Mouse (Mus musculus): Measurements from ENCODE around the gene Spop. TPM values are rescaled to one million over a fixed set of nuclear protein-coding genes. Genes with fewer than 3 reads are reported as not detected.

Spop gene
- total RNA-seq (2015; ENCODE audit: low replicate concordance): 57.3 and 75.5 TPM in 2 replicates
- 61.7 and 70.0 TPM in 2 replicates for total RNA-seq (2017; ENCODE audit: low replicate concordance)

- peak; percentile 86 for ATAC-seq (replicated peaks; ENCODE audit: low FRiP score, poor library complexity, severe bottlenecking)
Measured at GRCm38 (mm10) chr11:95413641-95414535, at the start of gene Spop. Gene Spop, plus strand, starts transcription at chr11:95414080.

GRCm38 (mm10) chr11:95364388-95364787, 49.5 kb upstream of the Spop start:
- ATAC-seq (replicated peaks; ENCODE audit: low FRiP score, poor library complexity, severe bottlenecking): no peak

GRCm38 (mm10) chr11:95365596-95365995, 48.3 kb upstream of the Spop start:
- ATAC-seq (replicated peaks; ENCODE audit: low FRiP score, poor library complexity, severe bottlenecking): no peak

- ATAC-seq (replicated peaks; ENCODE audit: low FRiP score, poor library complexity, severe bottlenecking): no peak
Measured at GRCm38 (mm10) chr11:95366280-95366897, 47.5 kb upstream of the Spop start.

- no peak for ATAC-seq (replicated peaks; ENCODE audit: low FRiP score, poor library complexity, severe bottlenecking)
Measured at GRCm38 (mm10) chr11:95367011-95367735, 46.7 kb upstream of the Spop start.

GRCm38 (mm10) chr11:95368231-95368823, 45.6 kb upstream of the Spop start:
- ATAC-seq (replicated peaks; ENCODE audit: low FRiP score, poor library complexity, severe bottlenecking): no peak

GRCm38 (mm10) chr11:95368871-95369270, 45.0 kb upstream of the Spop start:
- ATAC-seq (replicated peaks; ENCODE audit: low FRiP score, poor library complexity, severe bottlenecking): no peak

GRCm38 (mm10) chr11:95369964-95370890, 43.7 kb upstream of the Spop start:
- ATAC-seq (replicated peaks; ENCODE audit: low FRiP score, poor library complexity, severe bottlenecking): no peak

GRCm38 (mm10) chr11:95371182-95371581, 42.7 kb upstream of the Spop start:
- ATAC-seq (replicated peaks; ENCODE audit: low FRiP score, poor library complexity, severe bottlenecking): no peak

GRCm38 (mm10) chr11:95378926-95379325, 35.0 kb upstream of the Spop start:
- no peak for ATAC-seq (replicated peaks; ENCODE audit: low FRiP score, poor library complexity, severe bottlenecking)

- no peak for ATAC-seq (replicated peaks; ENCODE audit: low FRiP score, poor library complexity, severe bottlenecking)
Measured at GRCm38 (mm10) chr11:95379552-95379951, 34.3 kb upstream of the Spop start.

GRCm38 (mm10) chr11:95380711-95381110, 33.2 kb upstream of the Spop start:
- ATAC-seq (replicated peaks; ENCODE audit: low FRiP score, poor library complexity, severe bottlenecking): no peak

GRCm38 (mm10) chr11:95381146-95381545, 32.7 kb upstream of the Spop start:
- ATAC-seq (replicated peaks; ENCODE audit: low FRiP score, poor library complexity, severe bottlenecking): no peak

- no peak for ATAC-seq (replicated peaks; ENCODE audit: low FRiP score, poor library complexity, severe bottlenecking)
Measured at GRCm38 (mm10) chr11:95383331-95383986, 30.4 kb upstream of the Spop start.

GRCm38 (mm10) chr11:95384004-95384318, 29.9 kb upstream of the Spop start:
- ATAC-seq (replicated peaks; ENCODE audit: low FRiP score, poor library complexity, severe bottlenecking): no peak

- peak; percentile 86 for ATAC-seq (replicated peaks; ENCODE audit: low FRiP score, poor library complexity, severe bottlenecking)
Measured at GRCm38 (mm10) chr11:95384319-95384972, 29.4 kb upstream of the Spop start, which contains the start of gene Slc35b1. Gene Slc35b1, plus strand, starts transcription at chr11:95384692.

- no peak; the same call in none of the 2 replicates for ATAC-seq (replicated peaks; ENCODE audit: low FRiP score, poor library complexity, severe bottlenecking)
Measured at GRCm38 (mm10) chr11:95384973-95385320, 28.9 kb upstream of the Spop start.

GRCm38 (mm10) chr11:95387354-95387753, 26.5 kb upstream of the Spop start:
- no peak for ATAC-seq (replicated peaks; ENCODE audit: low FRiP score, poor library complexity, severe bottlenecking)

Measured in erythroid progenitor cell, adult 5-6 weeks (primary cell).